Mouse (Mus musculus) limb, embryonic 14.5 days (tissue): Measurements from ENCODE around the gene Trak1. TPM values are rescaled to one million over a fixed set of nuclear protein-coding genes. Genes with fewer than 3 reads are reported as not detected.
A peak's percentile ranks its signal among the peaks of the same experiment; 100 is the strongest.

Experiments used
- ATAC-seq: fragments of 200-750 bp; cut with Nextera tagmentation; 2 replicates; pipeline ENCODE4 v1.8.0; 2017; ENCODE audit warnings: low read depth, moderate number of reproducible peaks, moderate TSS enrichment; ENCODE audit not compliant: low FRiP score
- DNase-seq: peaks from one replicate; pipeline ENCODE4 v3.0.0-alpha.2; 2015; ENCODE audit warnings: low spot score
- H3K27ac ChIP-seq: fragments of 300-500 bp; sonication (generic); replicated peaks from 2 replicates; pipeline ENCODE4 v1.5.1; 2014; ENCODE audit warnings: low read depth, mild to moderate bottlenecking, low read length, moderate library complexity, mixed read lengths
- H3K27me3 ChIP-seq: fragments of 300-500 bp; sonication (generic); 2 replicates; pipeline ENCODE4 v1.6.1; 2014; ENCODE audit warnings: low read length, mixed read lengths; ENCODE audit not compliant: control insufficient read depth, insufficient read depth
- H3K36me3 ChIP-seq: fragments of 300-500 bp; sonication (generic); 2 replicates; pipeline ENCODE4 v1.6.1; 2014; ENCODE audit warnings: mild to moderate bottlenecking, low read length, moderate library complexity, mixed read lengths; ENCODE audit not compliant: control insufficient read depth, insufficient read depth
- H3K4me1 ChIP-seq: fragments of 300-500 bp; sonication (generic); 2 replicates; pipeline ENCODE4 v1.6.1; 2014; ENCODE audit warnings: antibody characterized with exemption, low read length, mixed read lengths; ENCODE audit not compliant: control insufficient read depth, insufficient read depth
- H3K4me2 ChIP-seq: fragments of 300-500 bp; sonication (generic); replicated peaks from 2 replicates; pipeline ENCODE4 v1.6.1; 2014; ENCODE audit warnings: low read depth, mild to moderate bottlenecking, low read length, moderate library complexity; ENCODE audit not compliant: severe bottlenecking
- H3K4me3 ChIP-seq: fragments of 300-500 bp; sonication (generic); replicated peaks from 2 replicates; pipeline ENCODE4 v1.5.1; 2014; ENCODE audit warnings: low read length
- H3K9ac ChIP-seq: fragments of 300-500 bp; sonication (generic); 2 replicates; pipeline ENCODE4 v1.6.1; 2014; ENCODE audit warnings: mild to moderate bottlenecking, low read depth, low read length, moderate library complexity; ENCODE audit not compliant: severe bottlenecking
- H3K9me3 ChIP-seq: fragments of 300-500 bp; sonication (generic); 2 replicates; pipeline ENCODE4 v1.6.1; 2016; ENCODE audit warnings: low read length; ENCODE audit not compliant: control insufficient read depth
- POLR2A ChIP-seq: fragments of 200-500 bp; IDR thresholded peaks from 2 replicates; pipeline ENCODE4 v1.8.0; 2012; ENCODE audit warnings: inconsistent platforms, mild to moderate bottlenecking, moderate library complexity, borderline replicate concordance; ENCODE audit not compliant: insufficient read depth, insufficient read length; ENCODE audit errors: extremely low read depth
- WGBS: fragments of 180-500 bp; shearing (Covaris S2); extraction: QIAGEN DNeasy Blood & Tissue Kit; methylation state at CpG from one replicate; pipeline ENCODE4 v1.1.7; 2014; 5-methylcytosine and 5-hydroxymethylcytosine counted together
- polyA plus RNA-seq, 2 experiments: library from polyadenylated mRNA; depleted of rRNA in 1 of 2; stranded (reverse) in 1 of 2; unstranded in 1 of 2; fragments of >200 nt; fragmentation: Nextera tagmentation in 1 of 2; extraction: Ambion mirVana in 1 of 2; gene quantifications; 2 replicates each; pipeline versions ENCODE4 v1.2.1 to v1.2.3; 2012 to 2014

Trak1 gene
- polyA plus RNA-seq, 2 experiments: 20.8 to 31.2 TPM

DNA sequence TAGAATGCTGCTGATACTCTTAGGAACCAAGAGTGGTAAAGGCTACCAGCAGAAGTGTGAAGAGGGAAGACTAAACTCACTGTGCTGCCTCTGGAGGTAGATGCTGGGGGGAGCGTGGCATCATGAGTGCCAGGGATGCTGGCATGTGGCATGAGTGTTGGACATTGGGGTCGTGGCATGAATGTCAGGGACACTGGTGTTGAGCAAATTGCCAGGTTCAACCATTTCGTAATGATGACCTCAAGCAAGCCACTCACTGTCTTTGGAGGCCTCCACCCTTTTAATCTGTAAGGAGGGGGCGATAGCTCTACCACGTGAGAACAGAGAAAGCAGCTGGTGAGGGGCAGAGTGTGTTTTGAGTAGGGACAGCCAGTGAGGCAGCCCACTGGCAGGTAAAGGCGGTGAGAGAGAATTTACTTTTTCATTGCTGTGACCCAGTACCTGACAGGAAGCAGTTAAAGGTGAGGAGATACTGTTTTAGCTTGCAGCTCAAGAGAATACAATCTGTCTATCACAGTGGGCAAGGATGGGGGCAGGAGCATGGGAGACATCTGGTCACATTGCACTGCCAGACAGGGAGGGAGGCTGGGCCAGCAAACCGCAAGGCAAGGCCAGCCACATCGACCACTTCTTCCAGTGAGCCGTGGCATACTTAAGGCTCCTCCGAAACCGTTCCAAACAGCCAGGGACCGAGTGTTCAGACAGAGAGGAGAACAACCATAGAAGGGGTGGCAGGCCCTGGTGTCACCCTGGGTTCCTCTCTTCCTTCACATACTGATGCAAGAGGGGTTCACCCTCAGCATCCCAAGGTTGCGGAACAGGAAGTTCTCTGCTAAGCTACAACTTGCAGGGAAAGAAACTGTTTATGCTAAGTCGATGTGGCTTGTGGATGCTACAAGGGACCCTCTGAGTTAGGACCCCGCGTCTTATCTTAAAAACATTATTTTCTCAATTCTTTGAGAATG lies 178.5 kb downstream of the Trak1 start:
- no peaks in the 10 kb centered on the region for H3K4me1 ChIP-seq
- H3K27me3 ChIP-seq: no peaks in the 10 kb centered on the region
- H3K4me2 ChIP-seq: no peak overlapping the region
- 78% methylated on average over 16 of the region's 16 CpGs for WGBS
- no peak for ATAC-seq
- no peak overlapping the region for H3K27ac ChIP-seq
- peaks cover 16% of the 10 kb centered on the region for H3K36me3 ChIP-seq
- H3K4me3 ChIP-seq: no peak overlapping the region
- H3K9me3 ChIP-seq: no peaks in the 10 kb centered on the region
- no peak for TF ChIP-seq POLR2A
- no peak overlapping the region for H3K9ac ChIP-seq
- no peak for DNase-seq

DNA sequence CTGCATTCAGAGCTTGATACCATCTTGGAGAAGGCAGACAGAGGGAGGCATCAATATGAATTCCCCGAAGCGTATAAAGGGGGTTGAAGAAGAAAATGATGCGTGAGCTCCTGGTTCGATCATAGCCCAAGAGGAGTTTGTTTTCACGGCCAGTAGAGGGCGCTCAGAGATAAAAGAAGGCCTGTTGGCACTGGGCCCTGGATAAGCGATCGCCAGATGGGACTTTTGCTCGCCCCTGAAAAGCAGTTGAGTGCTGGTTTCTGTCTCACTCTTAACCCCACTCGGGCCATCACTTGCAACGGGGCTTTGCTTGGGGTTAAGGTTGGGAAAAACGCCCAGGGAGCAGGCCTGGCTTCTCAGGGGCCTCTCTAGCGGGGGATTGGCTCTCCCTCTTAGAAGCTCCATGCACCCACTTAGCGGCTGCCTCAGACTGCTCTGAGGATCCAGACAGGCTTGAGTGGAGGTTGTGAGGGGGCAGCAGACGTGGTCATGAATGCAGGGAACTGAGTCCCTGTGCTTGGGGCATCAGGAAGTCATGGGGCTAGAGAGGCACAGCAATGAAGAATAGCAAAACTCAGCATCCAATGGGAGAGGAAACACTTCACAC lies 180.1 kb downstream of the Trak1 start:
- Histone ChIP-seq H3K4me3 (peak overlapping the region; percentile 23), H3K4me1 (no peaks in the 10 kb centered on the region), H3K9ac (peak overlapping the region; percentile 50)

DNA sequence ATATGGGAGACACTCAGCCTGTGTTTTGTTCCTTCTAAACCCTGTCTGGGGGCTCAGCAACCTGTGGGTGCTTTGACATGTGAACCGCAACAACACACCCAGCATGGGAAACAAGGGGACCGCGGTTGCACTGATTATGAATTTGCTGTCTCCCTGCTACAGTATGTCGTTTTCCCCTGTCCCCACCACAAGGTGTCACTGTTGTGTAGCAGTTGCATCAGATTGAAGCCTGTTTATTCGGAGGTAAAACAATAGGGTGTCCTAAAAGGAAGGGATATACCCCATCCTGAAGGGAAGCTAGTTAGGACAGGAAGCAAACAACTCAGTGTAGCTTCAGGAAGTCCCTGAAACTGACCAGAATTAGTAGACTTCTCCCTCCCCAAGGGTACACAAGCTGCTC lies 182.2 kb downstream of the Trak1 start:
- no peak overlapping the region for H3K4me3 ChIP-seq
- no peak overlapping the region for H3K4me2 ChIP-seq
- H3K27ac ChIP-seq: no peak overlapping the region
- H3K9ac ChIP-seq: no peak overlapping the region
- no peaks in the 10 kb centered on the region for H3K4me1 ChIP-seq
- WGBS: 31% methylated on average over 5 of the region's 5 CpGs
- no peak for TF ChIP-seq POLR2A
- ATAC-seq (peak; percentile 64; the same call in 1 of the 2 replicates), DNase-seq (peak; percentile 73)
- H3K36me3 ChIP-seq: 0 out of 2 replicates have a peak, but pooled peaks cover 3% of the 10 kb centered on the region
- H3K27me3 ChIP-seq: no peaks in the 10 kb centered on the region
- H3K9me3 ChIP-seq: no peaks in the 10 kb centered on the region

More for the DNA sequence above, 180.1 kb downstream of the Trak1 start:
- H3K9me3 ChIP-seq: no peaks in the 10 kb centered on the region
- peak; percentile 54 for ATAC-seq
- WGBS: 9% methylated on average over 15 of the region's 15 CpGs
- no peak for TF ChIP-seq POLR2A
- DNase-seq: peak; percentile 86
- peaks cover 15% of the 10 kb centered on the region for H3K36me3 ChIP-seq
- peak overlapping the region; percentile 54 for H3K4me2 ChIP-seq
- H3K27me3 ChIP-seq: no peaks in the 10 kb centered on the region
- H3K27ac ChIP-seq: no peak overlapping the region

DNA sequence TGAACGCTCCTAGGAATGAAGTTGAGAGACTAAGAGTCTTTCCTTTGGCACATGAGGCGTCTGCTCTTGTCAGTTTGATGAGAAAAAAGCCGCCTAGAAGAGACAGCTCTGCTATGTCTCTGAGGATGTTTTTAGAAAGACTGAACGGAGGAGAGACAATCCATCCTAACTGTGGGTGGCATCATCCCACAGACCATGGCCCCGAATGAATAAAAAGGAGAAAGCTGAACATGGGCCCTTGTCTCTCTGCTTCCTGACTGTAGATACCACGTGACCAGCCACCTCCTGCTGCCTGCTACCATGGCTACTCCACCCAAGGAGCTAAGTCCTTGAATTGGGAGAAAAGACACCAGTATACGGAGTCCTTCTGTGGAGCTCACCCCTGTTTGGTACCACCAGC lies 189.9 kb downstream of the Trak1 start:
- ATAC-seq: no peak
- Histone ChIP-seq H3K4me1 (no peaks in the 10 kb centered on the region), H3K9me3 (no peaks in the 10 kb centered on the region), H3K27ac (no peak overlapping the region), H3K36me3 (no peaks in the 10 kb centered on the region), H3K4me3 (no peak overlapping the region), H3K4me2 (no peak overlapping the region), H3K9ac (no peak overlapping the region), H3K27me3 (no peaks in the 10 kb centered on the region)
- WGBS: 83% methylated on average over 7 of the region's 7 CpGs
- no peak for TF ChIP-seq POLR2A
- no peak for DNase-seq

DNA sequence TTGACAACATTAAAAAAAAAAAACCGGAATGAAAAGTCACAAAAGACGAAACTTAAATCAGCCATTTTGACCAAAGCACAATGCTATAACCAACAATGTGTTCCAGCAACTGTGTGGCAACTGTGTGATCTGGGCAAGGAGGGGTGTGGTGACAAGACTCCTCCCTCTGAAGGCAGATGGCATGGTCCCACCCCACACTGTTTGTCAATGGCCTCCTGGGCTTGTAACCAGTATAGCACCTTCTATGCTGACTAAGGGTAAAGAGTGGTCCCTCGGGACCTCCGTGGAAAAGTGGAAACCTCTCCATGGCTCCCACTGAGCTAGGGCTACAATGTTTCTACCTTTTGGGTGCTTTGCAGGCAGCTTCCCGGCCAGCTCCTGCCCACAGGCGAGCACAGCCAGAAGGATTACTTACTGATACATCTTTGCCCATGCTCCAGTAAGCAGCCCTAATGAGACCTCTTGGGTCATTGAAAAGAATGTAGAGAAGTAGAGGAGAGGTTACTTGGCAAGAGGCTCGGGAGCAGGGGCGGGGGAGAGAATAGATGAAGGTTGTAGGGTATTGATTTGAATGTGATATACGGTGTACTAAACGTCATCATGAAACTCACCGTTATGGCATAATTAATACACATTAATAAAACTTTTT lies 194.4 kb downstream of the Trak1 start:
- ATAC-seq: no peak

More for the DNA sequence above, 194.4 kb downstream of the Trak1 start:
- no peak overlapping the region for H3K9ac ChIP-seq
- H3K27ac ChIP-seq: no peak overlapping the region
- no peak overlapping the region for H3K4me3 ChIP-seq
- WGBS: 78% methylated on average over 11 of the region's 11 CpGs
- no peak for TF ChIP-seq POLR2A
- no peaks in the 10 kb centered on the region for H3K36me3 ChIP-seq
- no peaks in the 10 kb centered on the region for H3K9me3 ChIP-seq
- peaks cover 44% of the 10 kb centered on the region for H3K27me3 ChIP-seq
- no peak overlapping the region for H3K4me2 ChIP-seq
- H3K4me1 ChIP-seq: no peaks in the 10 kb centered on the region; the same call in 1 of the 2 replicates
- DNase-seq: no peak
